In the genomic region with DNA sequence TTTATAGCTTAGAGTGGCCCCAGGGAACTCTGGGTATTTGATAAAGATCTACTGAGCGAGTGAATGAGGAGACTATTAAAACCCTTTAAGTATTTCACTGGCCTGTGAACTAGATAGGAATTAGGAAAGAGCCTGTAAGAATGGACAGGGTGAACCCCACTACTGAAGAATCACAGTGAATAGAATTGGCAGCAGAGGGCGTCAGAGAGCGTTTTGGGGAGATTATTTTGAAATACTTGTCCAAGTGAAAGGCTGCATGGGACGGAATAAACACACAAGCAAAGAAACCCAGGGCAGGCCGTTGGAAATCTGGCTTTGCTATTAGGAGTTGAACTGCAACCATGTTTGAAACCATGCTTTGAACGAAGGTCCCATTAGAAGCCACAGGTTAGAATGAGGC, we compare ENCODE assay signal across 28 mouse cellular contexts.
DNase-seq lines count a peak whose midpoint lies in the region; ATAC-seq and TF ChIP-seq lines count a peak whose summit lies in the region.
"Had no signal": no experiment of that assay in that cellular context is flagged by ENCODE, and none has a peak within 500 bp of the region (broad histone marks: within the 10 kb centered on the region; RNA-seq: fewer than 3 reads in every experiment).

No protein-coding gene starts in this region.

- TF ChIP-seq CTCF in intestine, postnatal 0 days (IDR thresholded peaks at IDR 0.05; ENCODE audit: low read depth), result no peak
- 0 out of 2 replicates have a peak, but pooled peaks have one; percentile 5 for TF ChIP-seq CTCF in lung, embryonic 14.5 days (IDR thresholded peaks at IDR 0.05; ENCODE audit: low read depth)

- no peaks in the 10 kb centered on the region for H3K36me3 ChIP-seq in intestine, embryonic 14.5 days (ENCODE audit: control insufficient read depth, insufficient read depth, low read length)
- no peaks in the 10 kb centered on the region for H3K36me3 ChIP-seq in intestine, postnatal 0 days (ENCODE audit: control insufficient read depth, insufficient read depth)
- no peaks in the 10 kb centered on the region for H3K36me3 ChIP-seq in lung, embryonic 14.5 days (ENCODE audit: insufficient read depth)
- H3K36me3 ChIP-seq: embryonic facial prominence, embryonic 13.5 days; forebrain, embryonic 10.5 days; forebrain, embryonic 15.5 days; heart, embryonic 10.5 days; heart, embryonic 15.5 days; limb, embryonic 10.5 days; limb, embryonic 15.5 days; liver, embryonic 15.5 days; neural tube, embryonic 15.5 days; stomach, embryonic 15.5 days had no signal

- peak; percentile 38 for DNase-seq in intestine, embryonic 14.5 days (ENCODE audit: low spot score)
- no peak for DNase-seq in lung, embryonic 14.5 days
- no peak for DNase-seq in lung, adult 18-20 months
- peak; percentile 19 to 20 for DNase-seq in adrenal gland, postnatal 36 days
- DNase-seq in cerebellum, adult 11 months, result no peak
- DNase-seq: B cell, adult 2 months; cerebellum, adult 11-12 months; cerebellum, adult 9-11 months; kidney, postnatal 25 days; midbrain, embryonic 14.5 days; retina, postnatal 1 day; right cerebral cortex, postnatal 14 days; thymus, postnatal 14 days had no signal

- ATAC-seq in intestine, embryonic 14.5 days (replicated peaks; ENCODE audit: low FRiP score, low TSS enrichment, low read depth), result no peak
- ATAC-seq in intestine, postnatal 0 days, result no peak
- ATAC-seq in lung, embryonic 14.5 days (ENCODE audit: insufficient read depth), result no peak
- peak; percentile 70 for ATAC-seq in megakaryocyte progenitor cell, adult 5-6 weeks (replicated peaks; ENCODE audit: poor library complexity)
- ATAC-seq: forebrain, embryonic 15.5 days; hindbrain, postnatal 0 days; intestine, embryonic 16.5 days had no signal

- WGBS in intestine, embryonic 14.5 days, result 59% methylated on average over 6 of the region's 6 CpGs
- 63% methylated on average over 6 of the region's 6 CpGs for WGBS in intestine, postnatal 0 days
- 51% methylated on average over 6 of the region's 6 CpGs for WGBS in lung, embryonic 14.5 days

- no peaks in the 10 kb centered on the region for H3K27me3 ChIP-seq in intestine, embryonic 14.5 days (replicated peaks; ENCODE audit: control insufficient read depth, insufficient read depth, low read length)
- no peaks in the 10 kb centered on the region for H3K27me3 ChIP-seq in intestine, postnatal 0 days (replicated peaks; ENCODE audit: control insufficient read depth, insufficient read depth, low read length)
- H3K27me3 ChIP-seq in lung, embryonic 14.5 days (ENCODE audit: insufficient read depth, low read length), result no peaks in the 10 kb centered on the region
- H3K27me3 ChIP-seq: embryonic facial prominence, embryonic 13.5 days; forebrain, embryonic 15.5 days; heart, embryonic 15.5 days; limb, embryonic 15.5 days; liver, embryonic 15.5 days; neural tube, embryonic 15.5 days; stomach, embryonic 15.5 days had no signal

- H3K9me3 ChIP-seq in intestine, embryonic 14.5 days (ENCODE audit: control insufficient read depth, low read length), result no peaks in the 10 kb centered on the region
- H3K9me3 ChIP-seq in intestine, postnatal 0 days (ENCODE audit: control insufficient read depth), result no peaks in the 10 kb centered on the region
- H3K9me3 ChIP-seq in lung, embryonic 14.5 days (ENCODE audit: low read depth, low read length), result no peaks in the 10 kb centered on the region
- H3K9me3 ChIP-seq: embryonic facial prominence, embryonic 13.5 days; forebrain, embryonic 10.5 days; forebrain, embryonic 15.5 days; heart, embryonic 10.5 days; heart, embryonic 15.5 days; limb, embryonic 10.5 days; limb, embryonic 15.5 days; liver, embryonic 15.5 days; neural tube, embryonic 15.5 days; stomach, embryonic 15.5 days had no signal

- no peak overlapping the region for H3K27ac ChIP-seq in intestine, embryonic 14.5 days (ENCODE audit: low read depth)
- H3K27ac ChIP-seq in intestine, postnatal 0 days (ENCODE audit: low read depth, low read length), result no peak overlapping the region
- H3K27ac ChIP-seq in lung, embryonic 14.5 days (ENCODE audit: low read depth), result no peak overlapping the region
- H3K27ac ChIP-seq: embryonic facial prominence, embryonic 13.5 days; forebrain, embryonic 10.5 days; forebrain, embryonic 15.5 days; heart, embryonic 10.5 days; heart, embryonic 15.5 days; hindbrain, postnatal 0 days; limb, embryonic 10.5 days; limb, embryonic 15.5 days; liver, embryonic 15.5 days; macrophage; neural tube, embryonic 15.5 days; stomach, embryonic 15.5 days had no signal

- no peak overlapping the region for H3K4me2 ChIP-seq in intestine, embryonic 14.5 days (ENCODE audit: low read length)
- no peak overlapping the region for H3K4me2 ChIP-seq in intestine, postnatal 0 days (replicated peaks; ENCODE audit: low read depth)
- H3K4me2 ChIP-seq in lung, embryonic 14.5 days, result no peak overlapping the region
- H3K4me2 ChIP-seq: embryonic facial prominence, embryonic 13.5 days; forebrain, embryonic 15.5 days; heart, embryonic 15.5 days; limb, embryonic 15.5 days; liver, embryonic 15.5 days; neural tube, embryonic 15.5 days; stomach, embryonic 15.5 days had no signal

- no peaks in the 10 kb centered on the region for H3K4me1 ChIP-seq in intestine, embryonic 14.5 days (replicated peaks; ENCODE audit: control insufficient read depth, insufficient read depth, low read length)
- H3K4me1 ChIP-seq in intestine, postnatal 0 days (replicated peaks; ENCODE audit: control insufficient read depth, insufficient read depth, low read length), result no peaks in the 10 kb centered on the region
- H3K4me1 ChIP-seq in lung, embryonic 14.5 days (ENCODE audit: insufficient read depth), result no peaks in the 10 kb centered on the region
- H3K4me1 ChIP-seq: embryonic facial prominence, embryonic 13.5 days; forebrain, embryonic 10.5 days; forebrain, embryonic 15.5 days; heart, embryonic 10.5 days; heart, embryonic 15.5 days; limb, embryonic 10.5 days; limb, embryonic 15.5 days; liver, embryonic 15.5 days; neural tube, embryonic 15.5 days; stomach, embryonic 15.5 days had no signal

- no peak overlapping the region for H3K9ac ChIP-seq in intestine, embryonic 14.5 days (ENCODE audit: low read length)
- H3K9ac ChIP-seq in intestine, postnatal 0 days (ENCODE audit: low read depth, low read length), result no peak overlapping the region
- no peak overlapping the region for H3K9ac ChIP-seq in lung, embryonic 14.5 days
- H3K9ac ChIP-seq: embryonic facial prominence, embryonic 13.5 days; forebrain, embryonic 15.5 days; heart, embryonic 15.5 days; limb, embryonic 15.5 days; liver, embryonic 15.5 days; neural tube, embryonic 15.5 days; stomach, embryonic 15.5 days had no signal

- no peak overlapping the region for H3K4me3 ChIP-seq in intestine, embryonic 14.5 days (ENCODE audit: low read depth, low read length)
- H3K4me3 ChIP-seq in intestine, postnatal 0 days (ENCODE audit: low read depth, low read length), result no peak overlapping the region
- no peak overlapping the region for H3K4me3 ChIP-seq in lung, embryonic 14.5 days (ENCODE audit: low read depth, low read length)
- H3K4me3 ChIP-seq: embryonic facial prominence, embryonic 13.5 days; forebrain, embryonic 10.5 days; forebrain, embryonic 15.5 days; heart, embryonic 10.5 days; heart, embryonic 15.5 days; limb, embryonic 10.5 days; limb, embryonic 15.5 days; liver, embryonic 15.5 days; neural tube, embryonic 15.5 days; stomach, embryonic 15.5 days had no signal

Comparison
In these comparisons a context has a peak if more than half of its experiments do, and no peak if none do; other contexts are left out.
1. DNase-seq: peak in intestine, embryonic 14.5 days (single experiment) and adrenal gland, postnatal 36 days (2 of 2); none in lung, embryonic 14.5 days (single experiment), lung, adult 18-20 months (0 of 2) and cerebellum, adult 11 months (single experiment).